Mouse (Mus musculus): ENCODE measurements around the gene Troap. TPM values are rescaled to one million over a fixed set of nuclear protein-coding genes. Genes with fewer than 3 reads are reported as not detected.

The Troap gene
- total RNA-seq, 1 experiment from 2014 or later: 6.9 TPM

- DNase-seq: peak; percentile 68
Measured at GRCm38 (mm10) chr15:99087253-99088075, 13.1 kb downstream of the Troap start, which contains the start of gene C1ql4. C1ql4 (minus strand) TSS chr15:99087817.

GRCm38 (mm10) chr15:99088292-99088691 lies 13.9 kb downstream of the Troap start:
- peak; percentile 93 for DNase-seq

- peak; percentile 35 for DNase-seq
Measured at GRCm38 (mm10) chr15:99089069-99089468, 14.7 kb downstream of the Troap start.

- no peak for DNase-seq
Measured at GRCm38 (mm10) chr15:99092870-99093269, 18.5 kb downstream of the Troap start, which contains the start of gene Dnajc22. Dnajc22 (plus strand) TSS chr15:99093170.

- peak; percentile 40 for DNase-seq
Measured at GRCm38 (mm10) chr15:99093291-99094258, 19.2 kb downstream of the Troap start.

- no peak for DNase-seq
Measured at GRCm38 (mm10) chr15:99094631-99095270, 20.4 kb downstream of the Troap start.

- DNase-seq: no peak
Measured at GRCm38 (mm10) chr15:99095356-99095755, 21.0 kb downstream of the Troap start.

GRCm38 (mm10) chr15:99096061-99096793 lies 21.9 kb downstream of the Troap start:
- no peak for DNase-seq

GRCm38 (mm10) chr15:99096831-99097500 lies 22.6 kb downstream of the Troap start:
- peak; percentile 66 for DNase-seq

- peak; percentile 45 for DNase-seq
Measured at GRCm38 (mm10) chr15:99097840-99098492, 23.6 kb downstream of the Troap start.

- DNase-seq: no peak
Measured at GRCm38 (mm10) chr15:99098493-99098861, 24.1 kb downstream of the Troap start.

GRCm38 (mm10) chr15:99099139-99099556 lies 24.8 kb downstream of the Troap start:
- DNase-seq: peak; percentile 82

- no peak for DNase-seq
Measured at GRCm38 (mm10) chr15:99099984-99100383, 25.6 kb downstream of the Troap start.

GRCm38 (mm10) chr15:99105238-99105637 lies 30.9 kb downstream of the Troap start:
- peak; percentile 36 for DNase-seq

- DNase-seq: no peak
Measured at GRCm38 (mm10) chr15:99107866-99108265, 33.5 kb downstream of the Troap start.

GRCm38 (mm10) chr15:99111139-99111538 lies 36.8 kb downstream of the Troap start:
- peak; percentile 28 for DNase-seq

- no peak for DNase-seq
Measured at GRCm38 (mm10) chr15:99111809-99112208, 37.4 kb downstream of the Troap start.

GRCm38 (mm10) chr15:99112843-99113395 lies 38.5 kb downstream of the Troap start:
- no peak for DNase-seq

- DNase-seq: peak; percentile 48
Measured at GRCm38 (mm10) chr15:99113396-99113975, 39.1 kb downstream of the Troap start.
